Mouse (Mus musculus) embryo, embryonic 11 days (tissue): ENCODE measurements around the gene Sumo1.
"Not testable (repeated sequence)": the region's sequence is repeated elsewhere in the genome, so short reads cannot be mapped to it uniquely, and the experiment has no call there.

Experiments
- DNase-seq: peaks from one replicate; pipeline ENCODE4 v3.0.0-alpha.2; 2015

Gene Sumo1

GRCm38 (mm10) chr1:59633056-59633455, 37.6 kb downstream of the Sumo1 start:
- DNase-seq, result peak; percentile 35

- no peak for DNase-seq
Measured at GRCm38 (mm10) chr1:59631986-59632659, 38.5 kb downstream of the Sumo1 start.

- not testable (repeated sequence) for DNase-seq
Measured at GRCm38 (mm10) chr1:59630356-59630755, 40.3 kb downstream of the Sumo1 start.

- DNase-seq, result no peak
Measured at GRCm38 (mm10) chr1:59629194-59629593, 41.4 kb downstream of the Sumo1 start.

- no peak for DNase-seq
Measured at GRCm38 (mm10) chr1:59625410-59625809, 45.2 kb downstream of the Sumo1 start.

- DNase-seq, result peak; percentile 88
Measured at GRCm38 (mm10) chr1:59623325-59624017, 47.2 kb downstream of the Sumo1 start.

- DNase-seq, result no peak
Measured at GRCm38 (mm10) chr1:59619201-59619600, 51.4 kb downstream of the Sumo1 start.

- no peak for DNase-seq
Measured at GRCm38 (mm10) chr1:59615021-59615420, 55.6 kb downstream of the Sumo1 start.

- DNase-seq, result peak; percentile 68
Measured at GRCm38 (mm10) chr1:59613795-59614194, 56.8 kb downstream of the Sumo1 start.

GRCm38 (mm10) chr1:59610929-59611328, 59.7 kb downstream of the Sumo1 start:
- DNase-seq, result no peak

- DNase-seq, result peak; percentile 30
Measured at GRCm38 (mm10) chr1:59609896-59610295, 60.7 kb downstream of the Sumo1 start.

GRCm38 (mm10) chr1:59609458-59609857, 61.2 kb downstream of the Sumo1 start:
- DNase-seq, result no peak

GRCm38 (mm10) chr1:59608920-59609319, 61.7 kb downstream of the Sumo1 start:
- peak; percentile 56 for DNase-seq

GRCm38 (mm10) chr1:59608125-59608762, 62.4 kb downstream of the Sumo1 start:
- DNase-seq, result no peak

- DNase-seq, result no peak
Measured at GRCm38 (mm10) chr1:59607071-59607470, 63.6 kb downstream of the Sumo1 start.

GRCm38 (mm10) chr1:59606479-59606878, 64.2 kb downstream of the Sumo1 start:
- DNase-seq, result no peak

- DNase-seq, result peak; percentile 80
Measured at GRCm38 (mm10) chr1:59603893-59604292, 66.7 kb downstream of the Sumo1 start.

- DNase-seq, result no peak
Measured at GRCm38 (mm10) chr1:59603417-59603712, 67.3 kb downstream of the Sumo1 start.

GRCm38 (mm10) chr1:59602531-59603416, 67.9 kb downstream of the Sumo1 start:
- no peak for DNase-seq

- no peak for DNase-seq
Measured at GRCm38 (mm10) chr1:59595609-59596008, 75.0 kb downstream of the Sumo1 start.

GRCm38 (mm10) chr1:59594586-59595266, 75.9 kb downstream of the Sumo1 start:
- no peak for DNase-seq

- DNase-seq, result no peak
Measured at GRCm38 (mm10) chr1:59593622-59594035, 77.0 kb downstream of the Sumo1 start.

GRCm38 (mm10) chr1:59592876-59593275, 77.8 kb downstream of the Sumo1 start:
- DNase-seq, result no peak
